Mouse (Mus musculus) hindbrain, embryonic 10.5 days (tissue): ENCODE measurements around the gene Blnk. TPM values are rescaled to one million over a fixed set of nuclear protein-coding genes. Genes with fewer than 3 reads are reported as not detected.

Source experiments
- DNase-seq: peaks from one replicate; pipeline ENCODE4 v3.0.0-alpha.2; 2017; ENCODE audit warnings: low spot score
- H3K27ac ChIP-seq: fragments of 300-500 bp; sonication (generic); 2 replicates; pipeline ENCODE4 v1.5.1; 2016; ENCODE audit warnings: mild to moderate bottlenecking, moderate library complexity
- H3K27me3 ChIP-seq: fragments of 300-500 bp; sonication (generic); 2 replicates; pipeline ENCODE4 v1.6.1; 2016; ENCODE audit warnings: mild to moderate bottlenecking; ENCODE audit not compliant: poor library complexity, insufficient read depth, severe bottlenecking
- H3K36me3 ChIP-seq: fragments of 300-500 bp; sonication (generic); 2 replicates; pipeline ENCODE4 v1.6.1; 2016; ENCODE audit warnings: mild to moderate bottlenecking, moderate library complexity
- H3K4me1 ChIP-seq: fragments of 300-500 bp; sonication (generic); replicated peaks from 2 replicates; pipeline ENCODE4 v1.6.1; 2016; ENCODE audit warnings: mild to moderate bottlenecking
- H3K4me3 ChIP-seq: fragments of 300-500 bp; sonication (generic); 2 replicates; pipeline ENCODE4 v1.5.1; 2016; ENCODE audit warnings: mild to moderate bottlenecking, moderate library complexity
- H3K9me3 ChIP-seq: fragments of 300-500 bp; sonication (generic); 2 replicates; pipeline ENCODE4 v1.6.1; 2016; ENCODE audit warnings: mild to moderate bottlenecking, moderate library complexity
- WGBS: fragments of 180-500 bp; shearing (Covaris S2); methylation state at CpG from one replicate; pipeline ENCODE4 v1.1.7; 2016; 5-methylcytosine and 5-hydroxymethylcytosine counted together
- polyA plus RNA-seq: library from polyadenylated mRNA; unstranded; fragments of >200 nt; fragmentation: Nextera tagmentation; extraction: Ambion mirVana; gene quantifications from 2 replicates; pipeline ENCODE4 v1.2.1, GENCODE M21; 2016

Gene Blnk
- polyA plus RNA-seq, 1 experiment from 2014 or later, result 0.35 TPM

GRCm38 (mm10) chr19:40995449-40996401 is 1.4 kb upstream of the Blnk start:
- H3K27ac ChIP-seq, result no peak overlapping the region
- H3K36me3 ChIP-seq, result no peaks in the 10 kb centered on the region
- H3K27me3 ChIP-seq, result no peaks in the 10 kb centered on the region
- peaks cover 19% of the 10 kb centered on the region for H3K4me1 ChIP-seq
- no peaks in the 10 kb centered on the region for H3K9me3 ChIP-seq
- WGBS, result 68% methylated on average over 21 of the region's 21 CpGs
- DNase-seq, result no peak
- H3K4me3 ChIP-seq, result no peak overlapping the region

- Histone ChIP-seq H3K9me3 (no peaks in the 10 kb centered on the region), H3K4me3 (no peak overlapping the region), H3K27ac (no peak overlapping the region), H3K36me3 (no peaks in the 10 kb centered on the region), H3K4me1 (peaks cover 19% of the 10 kb centered on the region), H3K27me3 (no peaks in the 10 kb centered on the region)
- DNase-seq, result no peak
- WGBS, result 78% methylated on average over 7 of the region's 7 CpGs
These were observed 576 bp upstream of the Blnk start for GRCm38 (mm10) chr19:40994911-40995310.

- whole genome bisulfite sequencing, result 92% methylated on average over 5 of the region's 5 CpGs
These were observed 979 bp downstream of the Blnk start for GRCm38 (mm10) chr19:40993356-40993755.

GRCm38 (mm10) chr19:40992517-40993044 is 1.8 kb downstream of the Blnk start:
- no peak overlapping the region for H3K27ac ChIP-seq
- peaks cover 19% of the 10 kb centered on the region for H3K4me1 ChIP-seq
- H3K4me3 ChIP-seq, result no peak overlapping the region
- no peak for DNase-seq
- H3K9me3 ChIP-seq, result no peaks in the 10 kb centered on the region
- H3K27me3 ChIP-seq, result no peaks in the 10 kb centered on the region
- no peaks in the 10 kb centered on the region for H3K36me3 ChIP-seq
- WGBS, result 75% methylated on average over 8 of the region's 8 CpGs

More at GRCm38 (mm10) chr19:40993356-40993755, 979 bp downstream of the Blnk start:
- Histone ChIP-seq H3K4me1 (peaks cover 19% of the 10 kb centered on the region), H3K4me3 (no peak overlapping the region), H3K9me3 (no peaks in the 10 kb centered on the region), H3K27me3 (no peaks in the 10 kb centered on the region), H3K36me3 (no peaks in the 10 kb centered on the region), H3K27ac (no peak overlapping the region)
- DNase-seq, result no peak

- WGBS, result 81% methylated on average over 11 of the region's 11 CpGs
- Histone ChIP-seq H3K4me1 (peaks cover 19% of the 10 kb centered on the region), H3K36me3 (no peaks in the 10 kb centered on the region), H3K27ac (no peak overlapping the region), H3K9me3 (no peaks in the 10 kb centered on the region), H3K4me3 (no peak overlapping the region), H3K27me3 (no peaks in the 10 kb centered on the region)
- no peak for DNase-seq
These were observed 2.2 kb downstream of the Blnk start for GRCm38 (mm10) chr19:40992096-40992495.

- no peak for DNase-seq
- H3K4me3 ChIP-seq, result no peak overlapping the region
- H3K9me3 ChIP-seq, result no peaks in the 10 kb centered on the region
- no peaks in the 10 kb centered on the region for H3K27me3 ChIP-seq
- H3K4me1 ChIP-seq, result peaks cover 19% of the 10 kb centered on the region
- 82% methylated on average over 7 of the region's 7 CpGs for WGBS
- no peak overlapping the region for H3K27ac ChIP-seq
- no peaks in the 10 kb centered on the region for H3K36me3 ChIP-seq
These were observed 2.7 kb downstream of the Blnk start for GRCm38 (mm10) chr19:40991626-40992025.

- no peaks in the 10 kb centered on the region for H3K36me3 ChIP-seq
- H3K4me1 ChIP-seq, result peaks cover 19% of the 10 kb centered on the region
- 94% methylated on average over 17 of the region's 17 CpGs for WGBS
- H3K9me3 ChIP-seq, result no peaks in the 10 kb centered on the region
- no peaks in the 10 kb centered on the region for H3K27me3 ChIP-seq
- no peak for DNase-seq
- no peak overlapping the region for H3K4me3 ChIP-seq
- no peak overlapping the region for H3K27ac ChIP-seq
These were observed 3.5 kb downstream of the Blnk start for GRCm38 (mm10) chr19:40990781-40991343.

GRCm38 (mm10) chr19:40989961-40990600 is 4.3 kb downstream of the Blnk start:
- Histone ChIP-seq H3K4me1 (peaks cover 13% of the 10 kb centered on the region), H3K9me3 (no peaks in the 10 kb centered on the region), H3K36me3 (no peaks in the 10 kb centered on the region), H3K27me3 (no peaks in the 10 kb centered on the region), H3K4me3 (no peak overlapping the region), H3K27ac (no peak overlapping the region)
- no peak for DNase-seq
- 80% methylated on average over 9 of the region's 9 CpGs for WGBS

GRCm38 (mm10) chr19:40988856-40989255 is 5.5 kb downstream of the Blnk start:
- Histone ChIP-seq H3K36me3 (no peaks in the 10 kb centered on the region), H3K4me3 (no peak overlapping the region), H3K27ac (no peak overlapping the region), H3K4me1 (peaks cover 4% of the 10 kb centered on the region), H3K9me3 (no peaks in the 10 kb centered on the region), H3K27me3 (no peaks in the 10 kb centered on the region)
- DNase-seq, result no peak
- 83% methylated on average over 5 of the region's 5 CpGs for WGBS

- H3K9me3 ChIP-seq, result no peaks in the 10 kb centered on the region
- no peak overlapping the region for H3K4me3 ChIP-seq
- H3K36me3 ChIP-seq, result no peaks in the 10 kb centered on the region
- H3K27me3 ChIP-seq, result no peaks in the 10 kb centered on the region
- DNase-seq, result no peak
- no peak overlapping the region for H3K27ac ChIP-seq
- H3K4me1 ChIP-seq, result no peaks in the 10 kb centered on the region
- WGBS, result 100% methylated on average over 1 of the region's 1 CpGs
These were observed 9.8 kb downstream of the Blnk start for GRCm38 (mm10) chr19:40984536-40984935.

GRCm38 (mm10) chr19:40980671-40981070 is 13.7 kb downstream of the Blnk start:
- no peak overlapping the region for H3K27ac ChIP-seq
- 81% methylated on average over 5 of the region's 5 CpGs for WGBS
- DNase-seq, result no peak
- H3K4me3 ChIP-seq, result no peak overlapping the region
- H3K4me1 ChIP-seq, result no peaks in the 10 kb centered on the region
- H3K9me3 ChIP-seq, result no peaks in the 10 kb centered on the region
- H3K27me3 ChIP-seq, result no peaks in the 10 kb centered on the region
- H3K36me3 ChIP-seq, result no peaks in the 10 kb centered on the region

- Histone ChIP-seq H3K4me1 (no peaks in the 10 kb centered on the region), H3K27me3 (no peaks in the 10 kb centered on the region), H3K9me3 (no peaks in the 10 kb centered on the region), H3K4me3 (no peak overlapping the region), H3K36me3 (no peaks in the 10 kb centered on the region), H3K27ac (no peak overlapping the region)
- no peak for DNase-seq
- WGBS, result 52% methylated on average over 5 of the region's 5 CpGs
These were observed 16.3 kb downstream of the Blnk start for GRCm38 (mm10) chr19:40978026-40978425.
